Mouse (Mus musculus): ENCODE measurements around the gene Tbcc.

GRCm38 (mm10) chr17:46877061-46877460 lies 13.4 kb upstream of the Tbcc start:
- TF ChIP-seq CTCF (IDR thresholded peaks at IDR 0.05; ENCODE audit: low read depth) (no peak), EP300 (IDR thresholded peaks at IDR 0.05; ENCODE audit: low read depth) (no peak)

Measured in heart, postnatal 0 days (tissue).